Mouse (Mus musculus) yolk sac, embryonic 10.5 days (tissue): ENCODE measurements at regions not wholly inside any gene's neighbourhood (a gene's known extent, or its start where the extent isn't known, plus 50 kb on each side); places are given as distances from the start of the nearest gene placed in this dataset.

Source experiments
- DNase-seq: peaks from one replicate; pipeline ENCODE4 v3.0.0-alpha.2; 2017; ENCODE audit warnings: low spot score

DNA sequence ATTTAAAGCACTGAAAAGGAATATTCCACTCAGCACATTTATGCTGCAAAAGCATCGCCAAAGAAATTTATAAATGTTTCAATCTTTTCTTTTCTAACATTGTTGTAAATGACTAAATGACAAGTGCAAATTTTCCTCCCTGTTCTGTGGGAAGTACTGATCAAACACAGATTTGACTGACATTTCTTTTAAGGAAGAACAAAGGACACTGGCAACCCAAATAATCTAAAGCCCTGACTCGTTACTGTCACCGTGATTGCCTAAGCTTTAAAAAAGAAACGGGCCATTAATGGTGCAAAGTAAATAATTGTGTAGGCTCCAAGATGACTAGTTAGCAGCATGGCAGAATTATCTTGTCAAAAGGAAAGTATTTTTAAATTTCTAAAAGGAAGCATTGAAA lies 587.4 kb downstream of the Otol1 start:
- DNase-seq, result no peak
